ENCODE assay signal across 11 mouse cellular contexts in the genomic region with DNA sequence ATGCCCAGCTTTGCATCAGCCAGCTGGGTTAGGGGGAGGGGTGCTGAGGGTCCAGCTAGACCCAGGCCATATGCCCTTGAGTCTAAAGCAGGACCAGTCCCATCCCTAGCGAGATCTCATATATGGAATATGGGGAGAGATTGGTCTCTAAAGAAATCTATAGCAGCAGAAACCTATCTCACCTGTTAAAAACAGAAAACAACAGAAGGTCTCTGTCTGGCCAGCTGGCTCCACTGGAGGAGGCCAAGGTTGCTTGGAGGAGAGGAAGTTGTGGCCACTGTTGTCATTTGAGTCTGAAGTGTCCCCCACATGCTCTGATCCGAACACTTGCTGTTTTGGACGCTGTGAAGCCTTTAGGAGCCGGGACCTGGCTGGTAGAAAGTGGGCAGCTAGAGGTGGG. TPM values are rescaled to one million over a fixed set of nuclear protein-coding genes. Genes with fewer than 3 reads are reported as not detected.
"Had no signal": no experiment of that assay in that cellular context is flagged by ENCODE, and none has a peak within 500 bp of the region (broad histone marks: within the 10 kb centered on the region; RNA-seq: fewer than 3 reads in every experiment).

No protein-coding gene starts in this region.

- DNase-seq: kidney, adult 2 months; kidney, postnatal 14 days; right cerebral cortex, adult 18-20 months; right cerebral cortex, postnatal 25 days; thymus, adult 18-20 months; thymus, postnatal 25 days had no signal

- ATAC-seq: midbrain, embryonic 13.5 days had no signal

RNA-seq across cellular contexts. Expression of a gene that starts 42.0 kb away (rescaled TPM):
- total RNA-seq: layer of hippocampus, adult 8-10 months; left cerebral cortex, postnatal 14 days; megakaryocyte-erythroid progenitor cell, adult 5-6 weeks; midbrain, postnatal 0 days had no signal
